Mouse (Mus musculus) intestine, embryonic 14.5 days (tissue): ENCODE measurements around the gene 1700056E22Rik. TPM values are rescaled to one million over a fixed set of nuclear protein-coding genes. Genes with fewer than 3 reads are reported as not detected.
A peak's percentile ranks its signal among the peaks of the same experiment; 100 is the strongest.

Experiments used
- ATAC-seq: fragments of 200-750 bp; cut with Nextera tagmentation; replicated peaks from 2 replicates; pipeline ENCODE4 v1.8.0; 2017; ENCODE audit warnings: low read depth, moderate number of reproducible peaks, moderate TSS enrichment, moderate library complexity; ENCODE audit not compliant: low FRiP score, low TSS enrichment
- DNase-seq: peaks from one replicate; pipeline ENCODE4 v3.0.0-alpha.2; 2018; ENCODE audit warnings: low spot score
- H3K27ac ChIP-seq: fragments of 300-500 bp; sonication (generic); 2 replicates; pipeline ENCODE4 v1.5.1; 2014; ENCODE audit warnings: low read depth, mild to moderate bottlenecking, control low read depth
- H3K27me3 ChIP-seq: fragments of 300-500 bp; sonication (generic); replicated peaks from 2 replicates; pipeline ENCODE4 v1.6.1; 2014; ENCODE audit warnings: low read length, control low read depth; ENCODE audit not compliant: control insufficient read depth, insufficient read depth
- H3K36me3 ChIP-seq: fragments of 300-500 bp; sonication (generic); 2 replicates; pipeline ENCODE4 v1.6.1; 2014; ENCODE audit warnings: low read length, control low read depth; ENCODE audit not compliant: control insufficient read depth, insufficient read depth
- H3K4me1 ChIP-seq: fragments of 300-500 bp; sonication (generic); replicated peaks from 2 replicates; pipeline ENCODE4 v1.6.1; 2014; ENCODE audit warnings: low read length, control low read depth, mixed read lengths; ENCODE audit not compliant: control insufficient read depth, insufficient read depth
- H3K4me2 ChIP-seq: fragments of 300-500 bp; sonication (generic); 2 replicates; pipeline ENCODE4 v1.6.1; 2014; ENCODE audit warnings: low read length
- H3K4me3 ChIP-seq: fragments of 300-500 bp; sonication (generic); 2 replicates; pipeline ENCODE4 v1.5.1; 2014; ENCODE audit warnings: low read depth, low read length, control low read depth, mixed read lengths
- H3K9ac ChIP-seq: fragments of 300-500 bp; sonication (generic); 2 replicates; pipeline ENCODE4 v1.6.1; 2014; ENCODE audit warnings: mild to moderate bottlenecking, low read length
- H3K9me3 ChIP-seq: fragments of 300-500 bp; sonication (generic); 2 replicates; pipeline ENCODE4 v1.6.1; 2016; ENCODE audit warnings: low read length, control low read depth; ENCODE audit not compliant: control insufficient read depth
- WGBS: fragments of 180-500 bp; shearing (Covaris S2); extraction: QIAGEN DNeasy Blood & Tissue Kit; methylation state at CpG from one replicate; pipeline ENCODE4 v1.1.7; 2014; 5-methylcytosine and 5-hydroxymethylcytosine counted together
- polyA plus RNA-seq: library from polyadenylated mRNA; unstranded; fragments of >200 nt; fragmentation: Nextera tagmentation; extraction: Ambion mirVana; gene quantifications from 2 replicates; pipeline ENCODE4 v1.2.1, GENCODE M21; 2014

The 1700056E22Rik gene
- polyA plus RNA-seq: 0.93 and 1.6 TPM in 2 replicates

DNA sequence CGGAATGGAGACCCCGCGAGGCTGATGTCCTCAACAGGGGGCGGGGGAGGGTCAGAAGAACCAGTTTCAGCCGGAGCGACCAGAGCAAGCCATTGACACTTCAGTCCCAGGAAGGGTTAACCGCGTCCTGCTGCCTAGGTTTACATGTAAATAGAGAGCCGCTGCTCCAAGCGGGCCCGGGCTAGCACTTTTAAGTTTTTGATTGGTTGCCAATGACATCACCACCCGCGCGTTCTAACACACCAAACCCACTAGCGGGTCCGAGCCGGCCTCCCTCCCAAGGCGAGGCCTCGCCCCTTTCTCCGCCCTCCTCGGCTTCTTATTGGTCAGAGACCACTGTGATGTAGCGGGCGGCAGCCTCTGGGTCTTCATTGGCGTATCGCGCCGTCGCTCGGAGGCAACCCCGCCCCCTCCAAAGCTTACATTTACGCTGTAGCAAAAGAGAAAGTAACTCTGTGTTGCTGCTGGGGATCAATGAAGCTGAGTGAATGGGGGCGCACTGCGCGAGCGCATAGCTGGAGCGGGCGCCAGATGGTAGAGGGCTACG lies at the start of gene 1700056E22Rik:
Gene 1700056E22Rik, minus strand, starts transcription at position 291 of the 547 bp plus-strand sequence.
- no peaks in the 10 kb centered on the region for H3K27me3 ChIP-seq

DNA sequence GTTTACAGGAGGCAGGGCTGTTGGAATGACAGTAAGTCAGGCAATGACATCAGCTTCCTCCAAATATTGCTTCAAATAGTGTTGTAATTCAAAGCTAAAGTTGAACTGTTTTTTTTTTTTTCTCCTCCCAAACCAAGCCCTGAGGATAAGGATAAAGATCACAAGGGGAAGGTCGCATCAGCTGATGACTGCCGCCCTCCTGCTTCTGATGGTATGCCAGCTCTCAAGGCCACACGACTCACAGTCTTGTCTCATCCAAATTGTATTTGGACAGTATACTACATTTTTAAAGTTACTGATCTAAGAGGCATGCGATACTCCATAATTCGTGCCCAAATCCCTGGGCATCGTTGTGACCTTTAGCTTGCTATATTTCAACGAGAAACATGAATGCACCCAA lies 49.1 kb upstream of the 1700056E22Rik start:
- no peak for DNase-seq
- no peaks in the 10 kb centered on the region for H3K27me3 ChIP-seq
- no peak overlapping the region for H3K9ac ChIP-seq
- H3K36me3 ChIP-seq: no peaks in the 10 kb centered on the region
- H3K4me2 ChIP-seq: no peak overlapping the region
- H3K4me3 ChIP-seq: no peak overlapping the region
- no peak for ATAC-seq
- WGBS: 81% methylated on average over 7 of the region's 7 CpGs
- H3K4me1 ChIP-seq: no peaks in the 10 kb centered on the region
- peak overlapping the region; percentile 12; the same call in 1 of the 2 replicates for H3K27ac ChIP-seq
- no peaks in the 10 kb centered on the region for H3K9me3 ChIP-seq

More for the DNA sequence above, at the start of gene 1700056E22Rik:
- Histone ChIP-seq H3K9ac (peak within 1 kb of the TSS; percentile 88), H3K36me3 (peaks cover 14% of the 10 kb centered on the region; the same call in 1 of the 2 replicates), H3K27ac (peak within 1 kb of the TSS; percentile 98), H3K4me3 (peak within 1 kb of the TSS; percentile 70), H3K4me1 (peaks cover 11% of the 10 kb centered on the region; the same call in 1 of the 2 replicates), H3K9me3 (no peaks in the 10 kb centered on the region), H3K4me2 (peak within 1 kb of the TSS; percentile 71)
- WGBS: 0% methylated on average over 38 of the region's 38 CpGs
- ATAC-seq: peak; percentile 98
- peak; percentile 98 for DNase-seq

- WGBS: 43% methylated on average over 3 of the region's 3 CpGs
Observed at GRCm38 (mm10) chr1:184082661-184083060, 48.6 kb upstream of the 1700056E22Rik start.

DNA sequence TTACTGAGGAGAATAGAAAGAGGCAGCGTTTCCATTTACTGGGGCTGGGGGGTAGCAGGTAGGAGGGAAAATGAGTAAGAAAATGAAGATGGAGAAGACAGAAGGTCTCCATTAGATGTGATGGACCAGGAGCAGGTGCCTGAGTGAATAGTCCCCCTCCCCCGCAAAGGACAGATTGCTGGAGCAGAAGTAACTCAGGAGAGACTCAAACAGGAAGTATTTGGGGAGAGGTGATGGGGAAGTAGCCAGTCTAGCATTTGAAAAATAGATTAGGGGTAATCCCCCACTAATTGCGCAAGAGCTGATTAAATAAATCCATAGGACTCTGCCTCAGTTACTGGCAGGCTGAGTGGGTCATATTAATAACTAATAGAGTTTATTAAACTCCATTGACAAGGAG lies 45.2 kb upstream of the 1700056E22Rik start:
- Histone ChIP-seq H3K4me2 (no peak overlapping the region), H3K36me3 (peaks cover under 1% of the 10 kb centered on the region; the same call in 1 of the 2 replicates), H3K9ac (no peak overlapping the region), H3K9me3 (no peaks in the 10 kb centered on the region), H3K27ac (no peak overlapping the region), H3K27me3 (no peaks in the 10 kb centered on the region), H3K4me3 (no peak overlapping the region), H3K4me1 (no peaks in the 10 kb centered on the region; the same call in 1 of the 2 replicates)
- 97% methylated on average over 3 of the region's 3 CpGs for WGBS
- DNase-seq (no peak), ATAC-seq (no peak)

More at GRCm38 (mm10) chr1:184082661-184083060, 48.6 kb upstream of the 1700056E22Rik start:
- DNase-seq: no peak
- Histone ChIP-seq H3K9ac (no peak overlapping the region), H3K9me3 (no peaks in the 10 kb centered on the region), H3K36me3 (no peaks in the 10 kb centered on the region), H3K4me2 (no peak overlapping the region), H3K4me3 (no peak overlapping the region), H3K27ac (peak overlapping the region; percentile 12; the same call in 1 of the 2 replicates), H3K27me3 (no peaks in the 10 kb centered on the region), H3K4me1 (no peaks in the 10 kb centered on the region)
- no peak for ATAC-seq

DNA sequence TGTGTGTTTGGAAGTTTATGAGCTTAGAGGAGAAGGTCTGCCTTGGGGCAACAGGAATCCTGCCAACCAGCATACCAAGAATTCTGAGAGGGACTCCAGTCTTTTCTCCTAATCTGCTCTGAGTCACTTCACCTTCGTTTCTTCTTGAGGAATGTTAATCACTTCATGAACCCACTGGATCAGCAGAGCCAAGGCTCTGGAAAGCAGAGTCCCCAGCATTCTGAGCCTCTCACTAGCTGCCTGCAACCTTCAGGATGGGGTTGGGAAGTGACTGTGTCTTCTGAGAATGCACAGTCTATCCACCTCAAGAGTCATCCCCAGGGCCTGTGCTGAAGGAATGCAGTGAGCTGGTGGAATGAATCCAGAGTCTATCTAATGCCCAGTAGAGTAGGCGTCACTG lies 42.7 kb upstream of the 1700056E22Rik start:
- Histone ChIP-seq H3K9me3 (no peaks in the 10 kb centered on the region), H3K4me3 (no peak overlapping the region), H3K4me1 (no peaks in the 10 kb centered on the region; the same call in 1 of the 2 replicates), H3K27ac (peak overlapping the region; percentile 2; the same call in 1 of the 2 replicates), H3K36me3 (peaks cover 19% of the 10 kb centered on the region; the same call in 1 of the 2 replicates), H3K9ac (no peak overlapping the region), H3K4me2 (no peak overlapping the region), H3K27me3 (no peaks in the 10 kb centered on the region)
- no peak for DNase-seq
- no peak for ATAC-seq
- WGBS: 39% methylated on average over 2 of the region's 2 CpGs

DNA sequence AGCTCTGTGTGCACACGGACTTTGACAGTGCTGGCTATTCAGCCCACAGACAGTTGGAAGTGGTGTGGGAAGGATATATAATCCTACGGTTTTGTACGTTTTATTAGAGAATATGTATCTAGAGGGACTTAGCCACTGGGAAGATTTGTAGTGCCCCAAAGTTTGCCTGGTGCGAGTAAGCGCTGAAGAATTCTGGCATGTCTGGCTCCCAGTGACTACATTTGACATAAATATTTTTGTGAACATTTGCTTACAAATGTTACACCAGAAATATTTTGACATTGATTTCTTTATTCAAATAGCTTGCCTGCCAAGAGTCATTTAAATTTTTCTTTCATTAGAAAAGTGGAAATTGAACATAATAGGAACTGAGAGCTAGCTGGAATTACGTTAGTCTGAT lies 42.0 kb upstream of the 1700056E22Rik start:
- H3K9ac ChIP-seq: no peak overlapping the region
- peak overlapping the region; percentile 9; the same call in 1 of the 2 replicates for H3K27ac ChIP-seq
- H3K36me3 ChIP-seq: peaks cover 19% of the 10 kb centered on the region; the same call in 1 of the 2 replicates
- DNase-seq (no peak), ATAC-seq (no peak)
- WGBS: 43% methylated on average over 6 of the region's 6 CpGs
- no peaks in the 10 kb centered on the region for H3K9me3 ChIP-seq
- no peaks in the 10 kb centered on the region for H3K27me3 ChIP-seq
- no peak overlapping the region for H3K4me3 ChIP-seq
- H3K4me1 ChIP-seq: no peaks in the 10 kb centered on the region; the same call in 1 of the 2 replicates
- no peak overlapping the region for H3K4me2 ChIP-seq

GRCm38 (mm10) chr1:184068971-184069370 lies 34.9 kb upstream of the 1700056E22Rik start:
- H3K4me1 ChIP-seq: 0 out of 2 replicates have a peak, but pooled peaks cover 3% of the 10 kb centered on the region
- H3K9ac ChIP-seq: no peak overlapping the region
- H3K9me3 ChIP-seq: no peaks in the 10 kb centered on the region
- no peaks in the 10 kb centered on the region for H3K27me3 ChIP-seq
- H3K27ac ChIP-seq: no peak overlapping the region
- ATAC-seq (no peak), DNase-seq (no peak)
- 96% methylated on average over 12 of the region's 12 CpGs for WGBS
- no peak overlapping the region for H3K4me3 ChIP-seq
- H3K36me3 ChIP-seq: peaks cover 20% of the 10 kb centered on the region; the same call in 1 of the 2 replicates
- H3K4me2 ChIP-seq: no peak overlapping the region

DNA sequence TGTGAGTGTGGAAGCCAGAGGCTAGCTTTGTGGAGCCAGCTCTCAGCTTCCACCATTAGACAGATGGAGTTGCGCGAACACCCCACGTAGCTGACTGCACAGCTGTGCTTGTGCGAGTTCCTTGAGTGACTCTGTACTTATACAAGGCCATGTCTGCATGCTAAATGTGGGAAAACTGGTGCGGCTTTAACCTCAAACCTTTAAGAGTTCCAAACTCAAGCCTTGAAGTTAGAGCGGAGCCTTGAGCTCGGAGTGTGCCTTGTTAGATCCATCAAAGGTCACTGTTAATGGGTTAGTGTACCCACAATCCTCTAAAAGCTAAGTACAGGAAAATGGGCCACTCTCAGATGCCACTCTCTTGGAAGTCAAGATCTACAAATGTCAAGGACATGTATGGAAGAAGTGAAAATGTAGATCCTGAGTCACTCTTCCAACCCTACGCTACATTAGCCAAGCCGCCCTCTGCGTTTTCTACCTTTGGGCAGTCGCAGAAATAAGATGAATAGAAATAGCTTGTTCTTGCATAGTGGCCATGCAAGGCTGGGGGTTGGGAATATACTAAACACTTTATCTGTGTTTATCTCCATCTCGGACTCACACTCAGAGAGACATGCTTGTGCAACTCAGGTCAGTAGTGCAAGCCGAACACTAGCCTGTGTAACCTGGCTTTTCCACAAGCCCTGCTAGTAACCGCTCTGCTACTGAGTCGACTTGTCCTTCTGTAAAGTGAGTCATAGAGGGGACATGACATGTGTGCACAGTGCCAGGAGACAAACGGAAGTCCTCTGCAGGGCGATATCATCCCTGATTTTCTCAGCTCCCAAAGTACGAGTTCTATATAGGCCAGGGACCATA lies 33.8 kb upstream of the 1700056E22Rik start:
- no peak for DNase-seq
- no peaks in the 10 kb centered on the region for H3K27me3 ChIP-seq
- H3K9me3 ChIP-seq: no peaks in the 10 kb centered on the region
- H3K36me3 ChIP-seq: peaks cover 10% of the 10 kb centered on the region; the same call in 1 of the 2 replicates
- H3K4me1 ChIP-seq: 0 out of 2 replicates have a peak, but pooled peaks cover 3% of the 10 kb centered on the region
- WGBS: 92% methylated on average over 18 of the region's 18 CpGs
- no peak overlapping the region for H3K27ac ChIP-seq
- H3K9ac ChIP-seq: no peak overlapping the region
- H3K4me3 ChIP-seq: no peak overlapping the region
- no peak for ATAC-seq
- H3K4me2 ChIP-seq: no peak overlapping the region
